Mouse (Mus musculus) lung, embryonic 16.5 days (tissue): ENCODE data around the gene Smyd3. TPM values are rescaled to one million over a fixed set of nuclear protein-coding genes. Genes with fewer than 3 reads are reported as not detected.
"Not testable (repeated sequence)": the region's sequence is repeated elsewhere in the genome, so short reads cannot be mapped to it uniquely, and the experiment has no call there.

Experiments
- ATAC-seq: fragments of 200-750 bp; cut with Nextera tagmentation; 2 replicates; pipeline ENCODE4 v1.8.0; 2017; ENCODE audit warnings: low read depth, mild to moderate bottlenecking, moderate library complexity
- H3K27ac ChIP-seq: fragments of 300-500 bp; sonication (generic); 2 replicates; pipeline ENCODE4 v1.5.1; 2014; ENCODE audit warnings: mild to moderate bottlenecking, control low read depth, low read length
- H3K27me3 ChIP-seq: fragments of 300-500 bp; sonication (generic); 2 replicates; pipeline ENCODE4 v1.6.1; 2014; ENCODE audit warnings: low read depth, low read length, mixed read lengths; ENCODE audit not compliant: control insufficient read depth, insufficient read depth
- H3K36me3 ChIP-seq: fragments of 300-500 bp; sonication (generic); 2 replicates; pipeline ENCODE4 v1.6.1; 2014; ENCODE audit warnings: low read length; ENCODE audit not compliant: control insufficient read depth, insufficient read depth
- H3K4me1 ChIP-seq: fragments of 300-500 bp; sonication (generic); replicated peaks from 2 replicates; pipeline ENCODE4 v1.6.1; 2014; ENCODE audit warnings: low read length, mixed read lengths; ENCODE audit not compliant: control insufficient read depth, insufficient read depth
- H3K4me2 ChIP-seq: fragments of 300-500 bp; sonication (generic); 2 replicates; pipeline ENCODE4 v1.6.1; 2014; ENCODE audit warnings: low read depth, low read length, control low read depth
- H3K4me3 ChIP-seq: fragments of 300-500 bp; sonication (generic); 2 replicates; pipeline ENCODE4 v1.5.1; 2014; ENCODE audit warnings: mild to moderate bottlenecking, low read length, control low read depth
- H3K9ac ChIP-seq: fragments of 300-500 bp; sonication (generic); 2 replicates; pipeline ENCODE4 v1.6.1; 2014; ENCODE audit warnings: low read length, control low read depth
- H3K9me3 ChIP-seq: fragments of 300-500 bp; sonication (generic); 2 replicates; pipeline ENCODE4 v1.6.1; 2016; ENCODE audit warnings: low read length; ENCODE audit not compliant: control insufficient read depth
- WGBS: fragments of 180-500 bp; shearing (Covaris S2); extraction: QIAGEN DNeasy Blood & Tissue Kit; methylation state at CpG from one replicate; pipeline ENCODE4 v1.1.7; 2014; 5-methylcytosine and 5-hydroxymethylcytosine counted together
- polyA plus RNA-seq: library from polyadenylated mRNA; unstranded; fragments of >200 nt; fragmentation: Nextera tagmentation; extraction: Ambion mirVana; gene quantifications from 2 replicates; pipeline ENCODE4 v1.2.1, GENCODE M21; 2015

Smyd3 gene
- polyA plus RNA-seq, 1 experiment from 2014 or later: 16.8 TPM

- H3K9me3 ChIP-seq, H3K27me3 ChIP-seq, H3K36me3 ChIP-seq: not testable (repeated sequence)
- Histone ChIP-seq H3K4me3 (peak within 1 kb of the TSS; percentile 85), H3K9ac (peak within 1 kb of the TSS; percentile 85), H3K4me1 (peaks cover 19% of the 10 kb centered on the region), H3K27ac (peak within 1 kb of the TSS; percentile 95), H3K4me2 (peak within 1 kb of the TSS; percentile 91)
- ATAC-seq: peak; percentile 99
- under 1% methylated on average over 68 of the region's 69 CpGs for WGBS
These were observed 28.1 kb upstream of the Smyd3 start, which contains the start of the genes Tfb2m and Cnst for GRCm38 (mm10) chr1:179545768-179546550. Tfb2m (minus strand) TSS chr1:179546267. Cnst (plus strand) TSS chr1:179546370.

- Histone ChIP-seq H3K27me3 (no peaks in the 10 kb centered on the region), H3K4me2 (no peak overlapping the region), H3K9me3 (no peaks in the 10 kb centered on the region), H3K36me3 (peaks cover 10% of the 10 kb centered on the region; the same call in 1 of the 2 replicates), H3K27ac (no peak overlapping the region), H3K4me1 (peaks cover 9% of the 10 kb centered on the region), H3K4me3 (no peak overlapping the region), H3K9ac (no peak overlapping the region)
- 60% methylated on average over 3 of the region's 3 CpGs for WGBS
- no peak for ATAC-seq
These were observed 23.7 kb upstream of the Smyd3 start for GRCm38 (mm10) chr1:179541502-179541901.

- ATAC-seq: peak; percentile 72
- H3K9ac ChIP-seq: no peak overlapping the region
- no peaks in the 10 kb centered on the region for H3K9me3 ChIP-seq
- no peaks in the 10 kb centered on the region for H3K27me3 ChIP-seq
- H3K36me3 ChIP-seq: peaks cover 12% of the 10 kb centered on the region; the same call in 1 of the 2 replicates
- no peak overlapping the region for H3K4me3 ChIP-seq
- H3K4me2 ChIP-seq: no peak overlapping the region
- H3K4me1 ChIP-seq: peaks cover 6% of the 10 kb centered on the region; the same call in 1 of the 2 replicates
- 56% methylated on average over 3 of the region's 3 CpGs for WGBS
- peak overlapping the region; percentile 63 for H3K27ac ChIP-seq
These were observed 22.0 kb upstream of the Smyd3 start for GRCm38 (mm10) chr1:179539887-179540286.

DNA sequence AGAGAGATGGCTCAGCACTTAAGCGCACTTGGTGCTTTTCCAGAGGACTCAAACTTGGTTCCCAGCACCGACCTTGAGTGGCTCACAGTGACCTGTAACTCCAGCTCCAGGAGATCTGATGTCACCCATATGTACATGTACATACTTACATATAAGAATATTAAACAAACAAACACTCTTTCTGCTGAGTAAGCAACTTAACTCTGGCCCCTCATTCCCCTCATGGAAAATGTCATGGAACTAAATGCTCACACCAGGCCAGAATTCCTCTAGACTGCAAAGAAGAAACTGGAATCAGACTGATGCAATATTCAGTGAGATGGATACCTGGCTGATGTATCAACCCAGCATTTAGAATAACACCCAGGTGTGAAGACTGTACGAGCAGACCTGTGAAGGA lies 21.2 kb upstream of the Smyd3 start:
- Histone ChIP-seq H3K36me3 (peaks cover 17% of the 10 kb centered on the region; the same call in 1 of the 2 replicates), H3K9ac (no peak overlapping the region), H3K27me3 (no peaks in the 10 kb centered on the region), H3K4me2 (no peak overlapping the region), H3K9me3 (no peaks in the 10 kb centered on the region), H3K4me1 (0 out of 2 replicates have a peak, but pooled peaks cover 6% of the 10 kb centered on the region), H3K27ac (no peak overlapping the region), H3K4me3 (no peak overlapping the region)
- 89% methylated on average over 3 of the region's 3 CpGs for WGBS
- ATAC-seq: no peak

DNA sequence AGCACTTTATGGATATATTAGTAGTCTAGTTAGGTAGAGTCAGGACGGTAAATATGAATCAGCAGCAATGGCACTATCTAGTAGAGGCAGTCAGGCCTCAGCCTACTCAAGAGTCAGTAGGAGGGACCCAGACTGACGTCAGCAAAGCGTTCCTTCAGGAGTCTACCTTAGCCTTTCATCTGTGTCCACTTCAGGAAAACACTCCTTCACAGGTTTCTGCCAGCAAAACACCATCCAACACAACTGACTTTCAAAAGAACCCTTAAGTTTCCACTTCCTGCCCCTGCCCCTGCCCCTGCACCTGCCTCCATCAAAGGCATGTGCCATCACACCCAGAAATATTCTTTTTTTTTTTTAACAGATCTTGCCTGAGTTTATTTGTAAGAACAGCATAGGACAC lies 2.1 kb upstream of the Smyd3 start:
- H3K4me1 ChIP-seq: peaks cover 5% of the 10 kb centered on the region
- 64% methylated on average over 3 of the region's 3 CpGs for WGBS
- no peak overlapping the region for H3K4me3 ChIP-seq
- no peaks in the 10 kb centered on the region for H3K9me3 ChIP-seq
- no peak overlapping the region for H3K9ac ChIP-seq
- no peak overlapping the region for H3K27ac ChIP-seq
- no peak for ATAC-seq
- H3K27me3 ChIP-seq: no peaks in the 10 kb centered on the region
- no peaks in the 10 kb centered on the region for H3K36me3 ChIP-seq
- no peak overlapping the region for H3K4me2 ChIP-seq

GRCm38 (mm10) chr1:179516941-179517712 lies 714 bp downstream of the Smyd3 start:
- H3K27ac ChIP-seq: peak overlapping the region; percentile 20; the same call in 1 of the 2 replicates
- no peaks in the 10 kb centered on the region for H3K36me3 ChIP-seq
- H3K4me1 ChIP-seq: peaks cover 5% of the 10 kb centered on the region
- H3K27me3 ChIP-seq: no peaks in the 10 kb centered on the region
- peak overlapping the region; percentile 67 for H3K4me3 ChIP-seq
- under 1% methylated on average over 21 of the region's 21 CpGs for WGBS
- no peaks in the 10 kb centered on the region for H3K9me3 ChIP-seq
- peak overlapping the region; percentile 75 for H3K9ac ChIP-seq
- peak; percentile 71 for ATAC-seq
- peak overlapping the region; percentile 81 for H3K4me2 ChIP-seq

DNA sequence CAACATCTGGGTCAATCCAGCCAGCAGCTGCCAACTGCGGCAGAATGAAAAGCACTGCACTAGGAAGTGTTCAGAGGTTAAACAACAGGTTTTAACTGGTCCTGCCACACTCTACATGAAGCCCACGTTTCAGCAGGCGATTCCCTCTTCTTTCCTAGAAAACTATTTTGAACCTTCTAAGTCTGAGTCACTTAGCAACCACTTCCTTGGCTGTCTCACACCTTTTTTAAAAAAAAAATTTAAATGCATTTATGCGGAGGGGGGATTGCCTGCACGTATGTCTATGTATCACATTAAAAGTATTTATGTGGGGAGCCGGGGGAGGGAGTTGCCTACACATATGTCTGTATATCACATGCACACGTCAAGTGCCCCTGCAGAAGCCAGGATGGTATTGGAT lies 5.9 kb downstream of the Smyd3 start:
- WGBS: 73% methylated on average over 7 of the region's 7 CpGs

GRCm38 (mm10) chr1:179510546-179511340 lies 7.1 kb downstream of the Smyd3 start:
- Histone ChIP-seq H3K4me1 (no peaks in the 10 kb centered on the region), H3K9me3 (no peaks in the 10 kb centered on the region), H3K9ac (no peak overlapping the region), H3K36me3 (no peaks in the 10 kb centered on the region), H3K27me3 (no peaks in the 10 kb centered on the region), H3K4me3 (no peak overlapping the region), H3K4me2 (no peak overlapping the region), H3K27ac (no peak overlapping the region)
- 84% methylated on average over 13 of the region's 13 CpGs for WGBS
- ATAC-seq: no peak

More for the DNA sequence above, 5.9 kb downstream of the Smyd3 start:
- H3K4me3 ChIP-seq: no peak overlapping the region
- ATAC-seq: no peak
- no peak overlapping the region for H3K4me2 ChIP-seq
- H3K27ac ChIP-seq: no peak overlapping the region
- peaks cover 5% of the 10 kb centered on the region for H3K4me1 ChIP-seq
- no peaks in the 10 kb centered on the region for H3K27me3 ChIP-seq
- H3K9me3 ChIP-seq: no peaks in the 10 kb centered on the region
- no peaks in the 10 kb centered on the region for H3K36me3 ChIP-seq
- H3K9ac ChIP-seq: no peak overlapping the region
